Mouse (Mus musculus) midbrain, postnatal 0 days (tissue): Measurements from ENCODE around the gene Gapdhs. TPM values are rescaled to one million over a fixed set of nuclear protein-coding genes. Genes with fewer than 3 reads are reported as not detected.

Experiments
- ATAC-seq: fragments of 200-750 bp; cut with Nextera tagmentation; 2 replicates; pipeline ENCODE4 v1.8.0; 2017; ENCODE audit warnings: moderate number of reproducible peaks, mild to moderate bottlenecking, moderate TSS enrichment, moderate library complexity; ENCODE audit not compliant: low FRiP score
- DNase-seq: peaks from one replicate; pipeline ENCODE4 v3.0.0-alpha.2; 2015; ENCODE audit warnings: low spot score
- H3K27ac ChIP-seq: fragments of 300-500 bp; sonication (generic); 2 replicates; pipeline ENCODE4 v1.5.1; 2014; ENCODE audit warnings: low read depth, mild to moderate bottlenecking, low read length, mixed read lengths
- H3K27me3 ChIP-seq: fragments of 300-500 bp; sonication (generic); 2 replicates; pipeline ENCODE4 v1.6.1; 2014; ENCODE audit warnings: low read length, control low read depth, mixed read lengths; ENCODE audit not compliant: insufficient read depth
- H3K36me3 ChIP-seq: fragments of 300-500 bp; sonication (generic); 2 replicates; pipeline ENCODE4 v1.6.1; 2014; ENCODE audit warnings: low read length, control low read depth, mixed read lengths; ENCODE audit not compliant: insufficient read depth
- H3K4me1 ChIP-seq: fragments of 300-500 bp; sonication (generic); 2 replicates; pipeline ENCODE4 v1.6.1; 2014; ENCODE audit warnings: mild to moderate bottlenecking, control low read depth, antibody characterized with exemption, low read length, mixed read lengths; ENCODE audit not compliant: insufficient read depth
- H3K4me2 ChIP-seq: fragments of 300-500 bp; sonication (generic); 2 replicates; pipeline ENCODE4 v1.6.1; 2014; ENCODE audit warnings: low read depth, mild to moderate bottlenecking, low read length, mixed read lengths; ENCODE audit not compliant: poor library complexity, severe bottlenecking
- H3K4me3 ChIP-seq: fragments of 300-500 bp; sonication (generic); 2 replicates; pipeline ENCODE4 v1.5.1; 2014; ENCODE audit warnings: low read depth, mild to moderate bottlenecking, low read length, moderate library complexity
- H3K9ac ChIP-seq: fragments of 300-500 bp; sonication (generic); replicated peaks from 2 replicates; pipeline ENCODE4 v1.6.1; 2014; ENCODE audit warnings: mild to moderate bottlenecking, low read length, moderate library complexity, mixed read lengths; ENCODE audit not compliant: poor library complexity, severe bottlenecking
- H3K9me3 ChIP-seq: fragments of 300-500 bp; sonication (generic); 2 replicates; pipeline ENCODE4 v1.6.1; 2016; ENCODE audit warnings: low read length, control low read depth
- CTCF ChIP-seq: IDR thresholded peaks from 2 replicates; pipeline ENCODE4 v1.5.1; 2016; ENCODE audit warnings: antibody characterized with exemption, mild to moderate bottlenecking
- WGBS: fragments of 180-500 bp; shearing (Covaris S2); extraction: QIAGEN DNeasy Blood & Tissue Kit; methylation state at CpG from one replicate; pipeline ENCODE4 v1.1.7; 2014; 5-methylcytosine and 5-hydroxymethylcytosine counted together
- polyA plus RNA-seq: library from polyadenylated mRNA; unstranded; fragments of >200 nt; fragmentation: Nextera tagmentation; extraction: Ambion mirVana; gene quantifications from 2 replicates; pipeline ENCODE4 v1.2.1, GENCODE M21; 2015
- total RNA-seq: library from RNA; depleted of rRNA; stranded (reverse); fragments of >200 nt; gene quantifications from 2 replicates; pipeline ENCODE4 v1.2.3, GENCODE M21; 2014

The Gapdhs gene
- total and polyA plus RNA-seq, 2 experiments from 2014 or later = 0.79 TPM; not detected in 1

DNA sequence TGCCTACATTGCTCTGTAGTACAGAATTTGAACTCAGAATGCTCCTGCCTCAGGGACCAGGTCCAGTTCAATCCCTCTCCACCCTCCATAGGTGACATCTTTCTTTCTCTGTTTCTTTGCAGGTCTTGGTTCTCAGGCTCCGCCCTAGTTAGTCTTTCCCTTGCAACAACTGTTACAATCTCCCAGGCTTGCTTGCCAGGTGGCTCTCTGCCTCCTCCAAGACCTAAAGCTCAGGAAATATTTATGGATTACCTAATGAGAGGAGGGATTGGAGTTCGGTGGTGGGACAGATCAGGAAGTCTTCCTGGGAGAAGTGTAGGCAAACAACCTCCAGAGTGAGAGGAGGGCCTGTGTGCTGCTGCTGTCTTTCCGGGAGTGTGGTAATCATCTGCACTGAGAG, 39.2 kb upstream of the Gapdhs start:
- no peak for DNase-seq
- 79% methylated on average over 3 of the region's 3 CpGs for WGBS

DNA sequence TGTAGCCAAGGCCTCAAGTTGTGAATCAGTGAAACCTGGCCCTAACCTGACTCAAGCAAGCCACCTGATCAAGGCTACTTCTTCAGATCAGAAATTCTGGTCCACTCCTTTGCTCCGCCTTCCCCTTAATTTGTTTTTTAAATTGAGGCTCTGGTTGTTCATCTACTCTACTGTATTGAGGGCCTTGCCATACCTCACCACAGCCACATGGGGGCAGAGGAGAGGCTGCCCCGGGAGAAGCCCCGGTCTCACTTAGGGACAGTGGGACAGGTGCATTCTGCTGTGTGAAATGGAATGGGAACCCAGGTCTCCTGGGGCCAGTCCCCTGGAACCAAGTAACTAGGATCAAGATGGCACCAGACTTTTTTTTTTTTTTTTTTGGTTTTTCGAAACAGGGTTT, 38.3 kb upstream of the Gapdhs start:
- DNase-seq = no peak
- Histone ChIP-seq H3K27ac (no peak overlapping the region), H3K27me3 (no peaks in the 10 kb centered on the region), H3K9ac (no peak overlapping the region), H3K4me3 (no peak overlapping the region), H3K4me1 (no peaks in the 10 kb centered on the region), H3K9me3 (no peaks in the 10 kb centered on the region), H3K36me3 (no peaks in the 10 kb centered on the region), H3K4me2 (no peak overlapping the region)
- no peak for ATAC-seq
- WGBS = 79% methylated on average over 4 of the region's 4 CpGs
- peak; percentile 37 for TF ChIP-seq CTCF

More for the DNA sequence above, 39.2 kb upstream of the Gapdhs start:
- Histone ChIP-seq H3K9ac (no peak overlapping the region), H3K36me3 (no peaks in the 10 kb centered on the region), H3K4me1 (no peaks in the 10 kb centered on the region), H3K4me3 (no peak overlapping the region), H3K4me2 (no peak overlapping the region), H3K27ac (no peak overlapping the region), H3K9me3 (no peaks in the 10 kb centered on the region), H3K27me3 (no peaks in the 10 kb centered on the region)
- TF ChIP-seq CTCF = no peak
- ATAC-seq = no peak

DNA sequence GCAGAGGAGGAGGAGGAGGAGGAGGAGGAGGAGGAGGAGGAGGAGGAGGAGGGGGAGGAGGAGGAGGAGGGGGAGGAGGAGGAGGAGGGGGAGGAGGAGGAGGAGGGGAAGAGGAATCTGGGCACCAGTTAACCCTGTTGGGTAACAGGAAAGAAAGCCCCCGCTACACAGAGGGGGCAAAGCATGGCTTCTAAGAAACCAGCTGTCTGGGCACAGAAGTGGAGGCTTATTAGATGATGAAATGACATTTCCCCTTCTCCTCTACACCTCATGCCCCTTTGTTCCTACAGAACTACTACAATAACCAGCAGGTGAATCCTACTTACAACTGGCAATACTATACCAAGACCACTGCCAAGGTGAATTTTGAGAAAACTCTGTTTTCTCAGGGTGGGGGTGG, 34.4 kb upstream of the Gapdhs start:
- ATAC-seq (no peak), DNase-seq (no peak)
- WGBS = 88% methylated on average over 1 of the region's 1 CpGs
- Histone ChIP-seq H3K9me3 (no peaks in the 10 kb centered on the region), H3K36me3 (no peaks in the 10 kb centered on the region), H3K27me3 (no peaks in the 10 kb centered on the region), H3K4me1 (no peaks in the 10 kb centered on the region), H3K27ac (no peak overlapping the region), H3K4me2 (no peak overlapping the region), H3K4me3 (no peak overlapping the region), H3K9ac (no peak overlapping the region)
- no peak for TF ChIP-seq CTCF

DNA sequence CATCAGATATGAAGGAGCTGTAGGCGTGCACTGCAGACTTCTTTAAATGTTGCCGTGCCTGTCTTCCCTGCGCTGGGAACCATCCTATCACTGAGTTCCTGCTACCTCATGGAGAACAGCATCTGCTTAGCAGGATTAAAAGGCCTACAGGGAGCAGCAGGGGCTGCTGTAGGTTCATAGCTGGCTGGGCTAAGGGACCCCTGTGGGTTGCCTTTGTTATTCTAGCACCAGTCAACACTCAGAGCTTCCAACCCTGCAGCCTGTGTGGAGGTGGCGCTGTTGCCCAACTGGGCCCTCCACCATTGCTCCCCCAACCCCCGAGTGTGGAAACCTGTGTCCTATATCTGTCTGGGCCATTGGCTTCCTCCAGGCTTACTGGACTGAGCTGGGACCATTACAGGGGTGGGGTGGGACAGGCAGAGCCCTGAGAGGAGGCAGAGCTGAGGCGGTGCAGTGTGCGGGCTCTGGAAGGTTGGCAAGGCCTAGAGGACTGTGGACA, 33.6 kb upstream of the Gapdhs start:
- no peaks in the 10 kb centered on the region for H3K4me1 ChIP-seq
- ATAC-seq = no peak
- DNase-seq = no peak
- no peak overlapping the region for H3K9ac ChIP-seq
- H3K36me3 ChIP-seq = no peaks in the 10 kb centered on the region
- no peaks in the 10 kb centered on the region for H3K27me3 ChIP-seq
- H3K9me3 ChIP-seq = no peaks in the 10 kb centered on the region
- H3K4me2 ChIP-seq = no peak overlapping the region
- H3K4me3 ChIP-seq = no peak overlapping the region
- no peak for TF ChIP-seq CTCF
- WGBS = 44% methylated on average over 7 of the region's 7 CpGs
- H3K27ac ChIP-seq = no peak overlapping the region

DNA sequence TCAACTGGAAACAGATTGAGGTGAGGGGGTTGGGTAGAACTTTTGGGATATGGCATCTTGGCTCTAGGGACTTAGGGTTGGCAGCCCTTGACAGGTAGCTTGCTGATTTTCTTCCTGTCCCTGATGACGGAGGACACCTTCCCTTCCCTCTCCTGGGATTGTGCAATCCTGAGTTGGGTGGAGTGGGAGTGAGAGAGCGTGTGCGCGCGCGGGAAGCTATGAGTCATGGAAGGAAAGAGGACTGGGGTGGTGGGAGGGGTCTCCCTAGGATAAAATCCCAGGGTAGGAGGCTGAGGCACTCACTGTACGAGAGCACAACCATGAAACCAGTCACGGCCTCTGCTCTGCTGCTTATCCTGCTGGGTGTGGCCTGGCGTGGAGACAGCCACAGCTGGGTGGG, 32.6 kb upstream of the Gapdhs start:
- Histone ChIP-seq H3K36me3 (no peaks in the 10 kb centered on the region), H3K4me3 (no peak overlapping the region), H3K9me3 (no peaks in the 10 kb centered on the region), H3K9ac (no peak overlapping the region), H3K27me3 (no peaks in the 10 kb centered on the region), H3K4me2 (no peak overlapping the region), H3K27ac (no peak overlapping the region), H3K4me1 (no peaks in the 10 kb centered on the region)
- ATAC-seq (no peak), DNase-seq (no peak)
- 93% methylated on average over 9 of the region's 9 CpGs for WGBS
- TF ChIP-seq CTCF = no peak

DNA sequence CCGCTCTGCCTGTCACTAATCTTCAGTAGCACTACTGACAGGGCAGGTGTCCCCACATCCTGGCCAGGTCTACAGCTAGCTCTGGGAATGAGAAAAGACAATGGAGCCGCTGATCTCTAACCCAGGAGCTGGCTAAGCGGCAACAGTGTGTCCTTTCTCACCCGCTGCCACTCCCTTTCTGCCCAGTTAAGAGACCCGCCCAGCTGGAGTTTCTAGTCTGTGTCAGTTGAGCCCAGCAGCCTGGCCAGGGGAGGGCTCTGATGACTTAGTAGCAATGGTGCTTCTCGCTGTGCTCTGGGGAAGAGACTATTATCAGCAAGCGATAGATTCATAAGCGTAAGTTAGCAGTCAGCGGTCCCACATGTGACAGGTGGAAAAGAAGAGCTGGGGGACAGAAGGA, 25.8 kb upstream of the Gapdhs start:
- H3K36me3 ChIP-seq = no peaks in the 10 kb centered on the region
- no peak overlapping the region for H3K9ac ChIP-seq
- H3K27me3 ChIP-seq = no peaks in the 10 kb centered on the region
- no peak overlapping the region for H3K4me3 ChIP-seq
- H3K9me3 ChIP-seq = no peaks in the 10 kb centered on the region
- no peak for ATAC-seq
- WGBS = 36% methylated on average over 9 of the region's 9 CpGs
- TF ChIP-seq CTCF = no peak
- H3K4me1 ChIP-seq = no peaks in the 10 kb centered on the region
- no peak overlapping the region for H3K27ac ChIP-seq
- H3K4me2 ChIP-seq = no peak overlapping the region
- DNase-seq = no peak
